Mouse (Mus musculus) kidney, adult 2 months (tissue): ENCODE data around the gene Aurkaip1. TPM values are rescaled to one million over a fixed set of nuclear protein-coding genes. Genes with fewer than 3 reads are reported as not detected.

ENCODE experiments used
- DNase-seq: peaks from one replicate; pipeline ENCODE4 v3.0.0; 2021
- H3K27ac ChIP-seq: fragments of 200-500 bp; 2 replicates; pipeline ENCODE4 v1.5.1; 2012; ENCODE audit warnings: low read depth, low read length, control low read depth, inconsistent platforms; ENCODE audit not compliant: insufficient read depth
- H3K27me3 ChIP-seq: fragments of 200-500 bp; replicated peaks from 2 replicates; pipeline ENCODE4 v1.6.1; 2012; ENCODE audit warnings: mild to moderate bottlenecking, moderate library complexity, low read length, inconsistent platforms; ENCODE audit not compliant: control insufficient read depth, insufficient read depth
- H3K36me3 ChIP-seq: fragments of 200-500 bp; 2 replicates; pipeline ENCODE4 v1.6.1; 2012; ENCODE audit warnings: mild to moderate bottlenecking, moderate library complexity, low read length, inconsistent platforms; ENCODE audit not compliant: control insufficient read depth, insufficient read depth
- H3K4me1 ChIP-seq: fragments of 200-500 bp; 2 replicates; pipeline ENCODE4 v1.6.1; 2011; ENCODE audit warnings: low read length; ENCODE audit not compliant: control insufficient read depth, insufficient read depth
- H3K4me3 ChIP-seq: fragments of 200-500 bp; 2 replicates; pipeline ENCODE4 v1.5.1; 2011; ENCODE audit warnings: mild to moderate bottlenecking, low read depth, low read length, control low read depth; ENCODE audit not compliant: insufficient read depth
- CTCF ChIP-seq: fragments of 200-500 bp; conservative IDR thresholded peaks from 2 replicates; pipeline ENCODE4 v1.5.1; 2011; ENCODE audit warnings: low read depth, mild to moderate bottlenecking, control low read depth, low read length, moderate library complexity, mixed read lengths; ENCODE audit not compliant: insufficient read depth, insufficient read length
- POLR2A ChIP-seq: fragments of 200-500 bp; IDR thresholded peaks from one replicate; pipeline ENCODE4 v1.6.1; 2011; ENCODE audit warnings: low read depth, low read length, control low read depth
- WGBS: fragments of 180-500 bp; shearing (Covaris S2); methylation state at CpG from one replicate; pipeline ENCODE4 v1.1.7; 2018; 5-methylcytosine and 5-hydroxymethylcytosine counted together
- polyA plus RNA-seq: library from polyadenylated mRNA; depleted of rRNA; stranded (reverse); fragments of >200 nt; gene quantifications from 2 replicates; pipeline ENCODE4 v1.2.3, GENCODE M21; 2012

The Aurkaip1 gene
- polyA plus RNA-seq, 1 experiment = 164 TPM

DNA sequence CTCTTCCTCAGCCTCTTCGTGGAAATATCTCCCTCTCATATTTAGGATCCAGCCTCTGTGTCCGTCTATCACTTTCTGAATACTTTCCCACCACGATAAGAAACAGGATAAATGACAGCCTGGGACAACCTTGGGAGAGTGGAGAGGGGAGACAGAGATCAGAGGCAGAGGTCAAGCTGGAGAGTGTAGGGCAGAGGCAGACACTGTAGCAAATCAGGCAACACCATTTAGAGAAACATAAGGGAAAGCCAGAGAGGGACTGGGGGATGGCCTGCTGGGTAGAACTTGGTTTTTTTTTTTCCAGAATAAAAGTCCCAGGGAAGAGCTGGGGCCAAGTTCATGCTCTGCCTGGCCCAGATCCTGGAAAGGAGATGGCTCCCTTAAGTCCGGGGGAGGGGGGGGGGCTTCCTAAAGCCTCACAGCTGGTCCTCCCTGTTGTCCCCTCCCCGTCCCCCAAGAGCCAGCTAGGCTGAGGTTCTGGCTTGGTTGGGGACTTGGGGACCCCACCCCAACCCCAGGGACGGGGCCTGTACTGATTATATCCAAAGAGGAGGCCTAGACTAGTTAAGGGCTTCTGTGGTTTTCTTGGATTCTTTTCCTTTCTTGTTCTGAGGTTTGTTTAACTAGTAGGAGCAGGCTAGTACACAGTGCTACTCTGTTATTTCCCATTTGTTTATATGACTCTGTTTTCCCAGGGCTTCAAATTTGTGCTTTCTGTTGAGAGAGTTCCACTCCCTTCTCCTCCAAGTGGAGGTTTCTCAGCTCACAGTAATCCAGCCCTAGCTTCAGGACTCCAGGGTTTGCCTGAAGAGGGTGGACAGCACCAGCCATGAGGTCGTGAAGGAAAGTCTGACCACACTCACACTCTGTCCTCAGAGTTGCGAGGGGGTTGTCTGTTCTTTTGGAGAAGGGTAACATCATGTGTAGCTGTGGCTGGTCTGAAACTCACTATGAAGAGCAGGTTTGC, 7.4 kb downstream of the Aurkaip1 start:
- H3K36me3 ChIP-seq = no peaks in the 10 kb centered on the region
- H3K27me3 ChIP-seq = no peaks in the 10 kb centered on the region
- peak overlapping the region; percentile 77 for H3K27ac ChIP-seq
- no peak for DNase-seq
- TF ChIP-seq POLR2A (no peak), CTCF (no peak)
- H3K4me3 ChIP-seq = no peak overlapping the region
- peaks cover 19% of the 10 kb centered on the region for H3K4me1 ChIP-seq
- 65% methylated on average over 8 of the region's 8 CpGs for WGBS

GRCm38 (mm10) chr4:155839483-155839910, 8.4 kb downstream of the Aurkaip1 start, which contains the start of gene Mxra8:
Gene Mxra8, plus strand, starts transcription at chr4:155839680.
- Histone ChIP-seq H3K27ac (peak within 1 kb of the TSS; percentile 91), H3K4me1 (peaks cover 19% of the 10 kb centered on the region), H3K27me3 (no peaks in the 10 kb centered on the region), H3K4me3 (peak within 1 kb of the TSS; percentile 73), H3K36me3 (no peaks in the 10 kb centered on the region)
- peak; percentile 91 for DNase-seq
- no peak for TF ChIP-seq CTCF
- TF ChIP-seq POLR2A = peak; percentile 14
- 29% methylated on average over 16 of the region's 16 CpGs for WGBS

DNA sequence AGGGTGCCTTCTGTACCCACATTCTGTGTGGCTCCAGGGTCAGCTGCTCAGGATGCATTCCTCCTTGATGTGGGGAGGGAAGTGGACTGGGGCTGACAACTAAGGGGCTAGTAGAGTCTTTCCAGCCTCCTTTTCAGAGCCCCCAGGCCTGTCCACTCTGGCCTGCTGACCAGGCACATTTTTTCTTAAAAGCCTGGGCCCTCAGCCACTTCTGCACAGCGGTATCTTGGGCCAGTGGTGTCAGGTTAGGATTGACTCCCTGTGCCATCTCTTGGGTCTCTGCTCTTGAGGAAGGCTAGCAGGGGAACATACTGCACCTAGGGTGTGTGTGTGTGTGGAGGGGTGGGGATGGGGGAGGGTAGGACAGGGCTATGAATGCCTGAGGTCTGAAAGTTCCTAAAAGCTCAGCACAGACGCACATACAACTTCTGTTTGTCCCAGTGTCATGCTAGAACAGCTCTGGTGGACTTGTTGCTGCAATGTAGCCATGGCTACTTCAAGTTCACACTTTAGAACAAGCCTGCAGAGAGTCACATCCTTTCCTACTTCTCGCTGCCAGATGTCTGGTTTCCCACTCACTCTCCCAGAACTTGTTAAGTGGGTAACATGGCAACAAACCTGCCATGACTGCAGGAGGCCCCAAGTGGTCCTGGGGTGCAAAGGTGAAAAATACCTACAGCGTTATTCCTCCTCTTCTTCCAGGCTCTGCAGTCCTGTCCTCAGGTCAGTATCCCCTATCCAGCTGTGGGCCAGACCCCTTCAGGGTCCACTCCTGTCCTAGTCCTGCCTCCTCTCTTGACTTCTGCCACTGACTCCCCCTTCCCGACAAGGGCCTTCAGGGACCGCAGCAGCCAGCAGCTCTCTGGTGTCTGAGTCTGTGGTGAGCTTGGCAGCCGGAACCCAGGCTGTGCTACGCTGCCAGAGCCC, 9.3 kb downstream of the Aurkaip1 start:
- H3K36me3 ChIP-seq = no peaks in the 10 kb centered on the region
- 14% methylated on average over 8 of the region's 8 CpGs for WGBS
- H3K27me3 ChIP-seq = no peaks in the 10 kb centered on the region
- H3K27ac ChIP-seq = peak overlapping the region; percentile 91
- TF ChIP-seq CTCF (no peak), POLR2A (no peak)
- peaks cover 19% of the 10 kb centered on the region for H3K4me1 ChIP-seq
- DNase-seq = no peak
- peak overlapping the region; percentile 73 for H3K4me3 ChIP-seq

GRCm38 (mm10) chr4:155841003-155841454, 10.0 kb downstream of the Aurkaip1 start:
- TF ChIP-seq CTCF (peak; percentile 30; the same call in 1 of the 2 replicates), POLR2A (no peak)
- no peaks in the 10 kb centered on the region for H3K36me3 ChIP-seq
- H3K27me3 ChIP-seq = no peaks in the 10 kb centered on the region
- H3K4me3 ChIP-seq = peak overlapping the region; percentile 73
- peak overlapping the region; percentile 10; the same call in 1 of the 2 replicates for H3K27ac ChIP-seq
- DNase-seq = peak; percentile 81
- WGBS = 0% methylated on average over 32 of the region's 32 CpGs
- H3K4me1 ChIP-seq = peaks cover 19% of the 10 kb centered on the region

GRCm38 (mm10) chr4:155841651-155842270, 10.7 kb downstream of the Aurkaip1 start:
- no peak for TF ChIP-seq CTCF
- TF ChIP-seq POLR2A = no peak
- Histone ChIP-seq H3K36me3 (no peaks in the 10 kb centered on the region), H3K27ac (no peak overlapping the region), H3K27me3 (no peaks in the 10 kb centered on the region), H3K4me1 (peaks cover 19% of the 10 kb centered on the region), H3K4me3 (peak overlapping the region; percentile 73; the same call in 1 of the 2 replicates)
- DNase-seq = no peak
- 58% methylated on average over 38 of the region's 38 CpGs for WGBS

DNA sequence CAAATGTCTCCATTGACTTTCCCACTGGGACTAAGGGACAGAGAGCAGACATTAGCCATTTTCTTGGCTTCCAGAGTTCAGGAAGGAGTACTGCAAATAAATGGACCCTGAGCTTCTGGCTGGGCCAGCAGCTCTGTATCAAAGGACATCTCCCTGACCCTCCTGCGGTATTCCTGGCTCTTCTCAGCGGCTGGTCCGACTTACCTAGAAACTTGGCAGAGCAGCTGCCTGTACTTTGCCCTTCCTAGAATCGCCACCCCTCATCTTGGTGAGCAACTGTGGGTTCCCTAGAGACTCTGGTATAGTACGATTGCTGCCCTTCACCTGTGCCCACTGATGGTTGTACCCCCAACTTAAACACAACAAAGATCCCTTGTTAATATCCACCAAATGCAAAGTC, 12.2 kb downstream of the Aurkaip1 start:
- H3K4me3 ChIP-seq = no peak overlapping the region
- no peaks in the 10 kb centered on the region for H3K27me3 ChIP-seq
- WGBS = 60% methylated on average over 5 of the region's 5 CpGs
- peak; percentile 89 for DNase-seq
- H3K4me1 ChIP-seq = peaks cover 19% of the 10 kb centered on the region
- H3K27ac ChIP-seq = no peak overlapping the region
- TF ChIP-seq POLR2A = no peak
- TF ChIP-seq CTCF = no peak
- no peaks in the 10 kb centered on the region for H3K36me3 ChIP-seq
